Mouse (Mus musculus): ENCODE measurements around the gene Cpa5. TPM values are rescaled to one million over a fixed set of nuclear protein-coding genes. Genes with fewer than 3 reads are reported as not detected.

Gene Cpa5
- total and polyA plus RNA-seq, 2 experiments from 2014 or later = not detected

- DNase-seq = no peak
- H3K4me1 ChIP-seq (ENCODE audit: insufficient read depth) = peaks cover 12% of the 10 kb centered on the region; the same call in 1 of the 2 replicates
- H3K9ac ChIP-seq = no peak overlapping the region
- no peak overlapping the region for H3K27ac ChIP-seq (ENCODE audit: low read depth, low read length)
- WGBS = 86% methylated on average over 4 of the region's 4 CpGs
- no peaks in the 10 kb centered on the region for H3K36me3 ChIP-seq (ENCODE audit: insufficient read depth)
- H3K4me2 ChIP-seq (ENCODE audit: low read depth) = no peak overlapping the region
- no peak for ATAC-seq
- H3K4me3 ChIP-seq (ENCODE audit: low read depth, low read length) = no peak overlapping the region
- no peaks in the 10 kb centered on the region for H3K9me3 ChIP-seq (ENCODE audit: low read length)
- no peaks in the 10 kb centered on the region for H3K27me3 ChIP-seq (ENCODE audit: insufficient read depth, low read length)
- no peak for TF ChIP-seq CTCF (IDR thresholded peaks at IDR 0.05; ENCODE audit: low read depth)
Observed at GRCm38 (mm10) chr6:30621986-30622389, 11.2 kb downstream of the Cpa5 start.

GRCm38 (mm10) chr6:30624763-30625162 is 14.0 kb downstream of the Cpa5 start:
- Histone ChIP-seq H3K4me3 (ENCODE audit: low read depth, low read length) (no peak overlapping the region), H3K27ac (ENCODE audit: low read depth, low read length) (no peak overlapping the region), H3K36me3 (ENCODE audit: insufficient read depth) (no peaks in the 10 kb centered on the region), H3K9ac (no peak overlapping the region), H3K9me3 (ENCODE audit: low read length) (no peaks in the 10 kb centered on the region), H3K4me1 (ENCODE audit: insufficient read depth) (no peaks in the 10 kb centered on the region), H3K27me3 (ENCODE audit: insufficient read depth, low read length) (no peaks in the 10 kb centered on the region), H3K4me2 (ENCODE audit: low read depth) (no peak overlapping the region)
- no peak for TF ChIP-seq CTCF (IDR thresholded peaks at IDR 0.05; ENCODE audit: low read depth)
- DNase-seq = no peak
- 92% methylated on average over 9 of the region's 9 CpGs for WGBS
- no peak for ATAC-seq

- Histone ChIP-seq H3K9ac (no peak overlapping the region), H3K27me3 (ENCODE audit: insufficient read depth, low read length) (no peaks in the 10 kb centered on the region), H3K9me3 (ENCODE audit: low read length) (no peaks in the 10 kb centered on the region), H3K4me2 (ENCODE audit: low read depth) (no peak overlapping the region), H3K4me1 (ENCODE audit: insufficient read depth) (no peaks in the 10 kb centered on the region), H3K36me3 (ENCODE audit: insufficient read depth) (no peaks in the 10 kb centered on the region), H3K27ac (ENCODE audit: low read depth, low read length) (no peak overlapping the region), H3K4me3 (ENCODE audit: low read depth, low read length) (no peak overlapping the region)
- ATAC-seq = peak; percentile 66
- WGBS = 51% methylated on average over 6 of the region's 6 CpGs
- DNase-seq = no peak
- TF ChIP-seq CTCF (IDR thresholded peaks at IDR 0.05; ENCODE audit: low read depth) = no peak
Observed at GRCm38 (mm10) chr6:30628152-30628551, 17.3 kb downstream of the Cpa5 start.

GRCm38 (mm10) chr6:30629989-30630388 is 19.2 kb downstream of the Cpa5 start:
- Histone ChIP-seq H3K9me3 (ENCODE audit: low read length) (no peaks in the 10 kb centered on the region), H3K9ac (no peak overlapping the region), H3K27ac (ENCODE audit: low read depth, low read length) (no peak overlapping the region), H3K4me1 (ENCODE audit: insufficient read depth) (no peaks in the 10 kb centered on the region), H3K4me3 (ENCODE audit: low read depth, low read length) (no peak overlapping the region), H3K36me3 (ENCODE audit: insufficient read depth) (no peaks in the 10 kb centered on the region), H3K27me3 (ENCODE audit: insufficient read depth, low read length) (no peaks in the 10 kb centered on the region), H3K4me2 (ENCODE audit: low read depth) (no peak overlapping the region)
- no peak for ATAC-seq
- no peak for DNase-seq
- WGBS = 98% methylated on average over 1 of the region's 1 CpGs
- TF ChIP-seq CTCF (IDR thresholded peaks at IDR 0.05; ENCODE audit: low read depth) = no peak

- Histone ChIP-seq H3K36me3 (ENCODE audit: insufficient read depth) (no peaks in the 10 kb centered on the region), H3K4me2 (ENCODE audit: low read depth) (no peak overlapping the region), H3K4me1 (ENCODE audit: insufficient read depth) (no peaks in the 10 kb centered on the region), H3K27me3 (ENCODE audit: insufficient read depth, low read length) (no peaks in the 10 kb centered on the region), H3K9me3 (ENCODE audit: low read length) (no peaks in the 10 kb centered on the region), H3K27ac (ENCODE audit: low read depth, low read length) (no peak overlapping the region), H3K9ac (no peak overlapping the region), H3K4me3 (ENCODE audit: low read depth, low read length) (no peak overlapping the region)
- ATAC-seq = no peak
- no peak for TF ChIP-seq CTCF (IDR thresholded peaks at IDR 0.05; ENCODE audit: low read depth)
- WGBS = 67% methylated on average over 8 of the region's 8 CpGs
- DNase-seq = no peak
Observed at GRCm38 (mm10) chr6:30635361-30635862, 24.6 kb downstream of the Cpa5 start.

- H3K4me2 ChIP-seq (ENCODE audit: low read depth) = no peak overlapping the region
- H3K4me3 ChIP-seq (ENCODE audit: low read depth, low read length) = no peak overlapping the region
- H3K9ac ChIP-seq = no peak overlapping the region
- WGBS = 45% methylated on average over 4 of the region's 4 CpGs
- H3K27me3 ChIP-seq (ENCODE audit: insufficient read depth, low read length) = no peaks in the 10 kb centered on the region
- no peaks in the 10 kb centered on the region for H3K4me1 ChIP-seq (ENCODE audit: insufficient read depth)
- TF ChIP-seq CTCF (IDR thresholded peaks at IDR 0.05; ENCODE audit: low read depth) = no peak
- H3K36me3 ChIP-seq (ENCODE audit: insufficient read depth) = no peaks in the 10 kb centered on the region
- ATAC-seq = no peak
- no peaks in the 10 kb centered on the region for H3K9me3 ChIP-seq (ENCODE audit: low read length)
- DNase-seq = no peak
- no peak overlapping the region for H3K27ac ChIP-seq (ENCODE audit: low read depth, low read length)
Observed at GRCm38 (mm10) chr6:30636186-30636842, 25.5 kb downstream of the Cpa5 start.

- Histone ChIP-seq H3K36me3 (ENCODE audit: insufficient read depth) (no peaks in the 10 kb centered on the region), H3K9me3 (ENCODE audit: low read length) (no peaks in the 10 kb centered on the region), H3K4me1 (ENCODE audit: insufficient read depth) (no peaks in the 10 kb centered on the region), H3K4me2 (ENCODE audit: low read depth) (no peak within 1 kb of the TSS), H3K4me3 (ENCODE audit: low read depth, low read length) (no peak within 1 kb of the TSS), H3K9ac (no peak within 1 kb of the TSS), H3K27me3 (ENCODE audit: insufficient read depth, low read length) (no peaks in the 10 kb centered on the region), H3K27ac (ENCODE audit: low read depth, low read length) (no peak within 1 kb of the TSS)
- no peak for ATAC-seq
- no peak for DNase-seq
- no peak for TF ChIP-seq CTCF (IDR thresholded peaks at IDR 0.05; ENCODE audit: low read depth)
- WGBS = 86% methylated on average over 5 of the region's 5 CpGs
Observed at GRCm38 (mm10) chr6:30638674-30639268, 28.0 kb downstream of the Cpa5 start, which contains the start of gene Cpa1. Gene Cpa1, plus strand, starts transcription at chr6:30639218.
